Mouse (Mus musculus) c-Kit-positive CD71-positive TER-119-positive erythroid progenitor cells, embryonic 14.5 days (primary cell): Measurements from ENCODE around the gene Sp6.

Source experiments
- DNase-seq: peaks from one replicate; pipeline ENCODE4 v3.0.0-alpha.2; 2013; ENCODE audit warnings: low spot score

Gene Sp6

DNA sequence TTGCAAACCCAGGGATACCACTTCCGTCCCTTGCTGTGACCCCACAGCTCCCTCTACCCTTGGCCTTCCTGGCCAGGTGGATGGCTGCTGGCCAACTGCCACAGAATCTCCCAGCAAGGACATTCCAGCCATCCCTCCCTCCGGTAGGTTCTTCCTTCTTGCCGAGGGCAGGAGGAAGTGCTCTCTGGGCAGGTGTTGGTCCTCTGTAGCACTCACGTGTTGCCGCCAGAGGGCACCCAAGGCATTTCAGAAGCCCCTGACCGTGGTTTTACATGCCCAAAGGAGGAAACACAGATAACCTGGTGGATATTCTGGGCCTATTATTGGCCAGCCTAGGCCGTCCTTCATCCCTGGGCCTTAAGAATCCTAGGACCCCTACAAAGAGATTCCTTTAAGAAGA lies 30.8 kb upstream of the Sp6 start:
- peak; percentile 66 for DNase-seq

DNA sequence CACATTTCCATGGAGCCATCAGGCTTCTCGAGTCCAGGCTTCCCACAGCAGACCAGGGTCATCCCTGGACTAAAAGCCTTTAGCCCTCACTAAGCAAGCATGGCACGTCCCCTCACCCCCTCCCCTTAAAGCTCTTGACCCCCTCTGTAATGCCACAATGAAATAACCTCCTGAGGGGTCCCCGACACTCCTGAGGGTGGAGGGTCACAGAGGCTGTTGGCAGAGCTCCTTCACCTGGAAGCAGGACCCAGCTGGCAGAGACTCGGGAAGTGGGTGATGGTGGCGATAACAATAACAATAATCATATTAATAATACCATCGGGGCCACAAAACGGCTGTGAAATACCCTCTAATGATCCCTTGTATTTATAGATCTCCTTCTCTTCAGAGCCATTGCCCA lies 30.3 kb upstream of the Sp6 start, which contains the start of gene Sp2:
TSS of gene Sp2 (minus strand) at position 101 of the 400 bp plus-strand sequence.
- DNase-seq, result no peak

DNA sequence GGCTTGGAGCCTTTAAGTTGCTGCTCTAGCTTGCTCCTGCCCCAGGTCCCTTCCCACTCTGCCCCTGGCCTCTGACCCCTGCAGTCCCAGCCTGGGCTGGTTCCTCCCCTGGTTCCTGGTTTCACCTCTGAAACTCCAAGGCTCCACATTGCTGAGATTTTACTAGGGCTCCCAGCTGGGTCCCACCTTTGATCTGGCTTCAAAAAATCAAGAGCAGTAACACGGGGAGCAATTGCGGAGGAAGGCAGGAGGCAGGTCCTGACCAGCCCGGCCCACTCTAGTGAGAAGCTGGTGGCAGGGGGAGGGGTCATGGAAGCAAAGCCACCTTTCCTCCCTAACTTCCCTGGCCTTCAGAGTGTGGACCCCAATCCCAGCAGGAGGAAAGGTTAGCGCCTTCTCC lies 28.3 kb upstream of the Sp6 start:
- DNase-seq, result no peak

DNA sequence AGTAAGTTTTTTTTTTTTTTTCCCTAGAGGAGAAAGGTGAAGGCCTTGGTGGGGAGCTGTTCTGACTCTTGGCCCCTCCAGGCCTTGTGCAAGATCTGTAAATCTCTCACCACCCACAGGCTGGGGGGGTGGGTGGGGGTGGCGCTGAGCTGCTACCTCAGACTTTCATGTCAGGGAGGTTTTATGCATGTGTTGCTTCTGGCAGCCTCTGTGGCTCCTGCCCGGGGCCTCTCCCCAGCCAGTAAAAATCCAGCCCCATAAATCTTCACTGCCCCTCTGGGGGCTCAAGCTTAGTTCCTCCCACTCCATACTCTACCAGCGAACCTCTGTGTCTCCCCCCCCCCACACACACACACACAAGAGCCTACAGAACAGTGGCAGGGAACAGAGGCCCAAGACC lies 26.7 kb upstream of the Sp6 start:
- no peak for DNase-seq

DNA sequence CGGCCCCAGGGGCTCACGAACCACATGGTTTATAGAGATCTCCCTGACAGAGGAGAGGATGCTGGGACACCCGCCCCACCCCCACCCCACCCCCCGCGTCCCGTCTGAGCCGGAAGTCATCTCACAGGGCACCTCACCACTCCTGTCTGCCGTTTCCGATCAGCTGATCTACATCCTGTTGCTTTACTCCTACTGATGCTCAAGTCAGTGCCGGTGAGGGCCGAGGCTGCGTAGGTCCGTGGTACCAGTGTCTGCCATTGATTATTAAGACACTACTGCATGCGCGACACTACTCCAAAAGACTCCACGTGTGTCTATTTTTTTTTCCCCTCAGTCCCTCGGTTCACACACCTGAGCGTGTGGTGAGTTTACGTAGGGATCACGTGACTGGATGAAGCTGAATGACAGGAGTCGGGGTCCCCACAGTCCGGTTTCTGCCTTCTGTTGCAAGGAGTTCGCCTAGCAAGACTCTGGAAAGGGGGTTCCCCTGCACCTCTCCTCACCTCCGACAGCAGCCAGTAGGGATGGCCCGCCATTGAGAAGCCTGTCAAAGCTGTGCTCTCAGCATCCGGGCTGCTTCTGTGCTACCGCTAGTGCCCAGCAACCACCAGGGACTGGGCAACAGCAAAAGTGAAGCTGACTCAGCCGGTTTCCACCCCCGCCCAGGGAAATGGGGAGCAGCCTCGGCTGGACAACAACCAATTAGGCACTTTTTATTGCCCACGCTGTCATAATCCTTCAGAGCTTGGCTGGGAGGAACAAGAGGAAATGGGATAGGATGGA lies 25.1 kb upstream of the Sp6 start:
- DNase-seq, result no peak

DNA sequence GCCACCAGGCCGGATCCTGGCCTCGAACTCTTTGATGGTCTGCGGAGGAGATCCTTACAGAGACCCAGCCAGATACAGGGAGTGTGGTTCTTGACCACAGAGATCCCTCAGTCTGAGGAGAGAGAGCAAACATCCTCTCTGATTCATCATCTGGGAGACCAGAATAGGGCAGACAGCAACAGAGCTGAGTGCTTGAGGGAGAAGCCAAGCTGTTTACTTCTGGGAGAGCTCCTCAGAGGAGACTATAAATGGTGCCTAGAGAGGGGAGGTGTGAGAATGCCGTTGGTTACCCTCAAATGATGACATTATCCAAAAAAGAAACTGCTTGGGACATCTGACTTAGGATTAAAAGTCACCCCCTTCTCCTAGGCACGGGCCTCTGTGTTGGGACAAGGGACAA lies 21.7 kb upstream of the Sp6 start:
- DNase-seq, result no peak

DNA sequence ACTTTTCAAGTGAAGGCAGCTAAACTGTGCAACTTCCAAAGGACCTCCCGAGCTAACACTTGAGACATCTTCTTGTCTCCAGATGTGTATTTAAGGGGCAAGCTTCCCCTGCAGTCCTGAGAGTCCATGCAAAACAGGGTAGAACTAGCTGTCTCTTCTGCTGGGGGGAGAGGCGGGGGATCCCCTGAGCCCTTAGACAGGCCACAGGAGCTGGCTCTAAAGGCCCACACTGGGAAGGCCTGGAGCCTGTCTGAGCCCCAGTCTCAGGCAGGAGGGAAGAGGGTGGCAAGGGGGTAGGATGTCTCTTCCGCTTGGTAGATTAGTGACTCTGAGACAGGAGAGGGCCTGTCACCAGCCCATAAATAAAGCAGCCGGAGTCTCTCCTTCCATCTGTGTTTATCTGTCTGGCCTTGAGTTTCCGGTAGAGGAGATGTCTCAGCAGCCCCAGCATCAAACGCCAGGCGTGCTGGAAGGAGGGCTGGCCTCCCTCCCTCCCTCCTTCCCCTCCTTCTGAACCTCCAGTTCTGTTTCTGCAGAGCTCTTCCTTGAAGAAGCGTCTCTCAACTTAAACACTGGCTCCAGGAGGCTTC lies 20.4 kb upstream of the Sp6 start:
- DNase-seq, result no peak

DNA sequence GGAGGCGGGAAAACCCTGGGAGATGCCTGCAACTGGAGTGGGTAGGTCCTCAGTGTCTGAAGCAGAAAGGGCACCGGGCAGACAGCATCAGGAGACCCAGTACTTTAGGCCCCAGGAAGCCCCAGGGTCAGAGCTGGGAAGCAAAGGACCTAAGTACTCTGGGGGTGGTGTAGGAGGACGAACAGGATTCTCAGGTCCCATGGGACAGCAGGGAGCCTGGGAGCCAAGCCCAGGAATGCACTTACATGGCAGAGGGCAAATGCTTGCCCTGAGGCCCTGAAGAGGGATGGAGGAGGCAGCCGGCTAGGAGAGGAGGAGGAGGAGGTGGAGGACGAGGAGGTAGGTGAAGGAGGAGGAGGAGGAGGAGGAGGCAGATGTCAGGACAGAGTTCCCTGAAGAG lies 18.2 kb upstream of the Sp6 start:
- DNase-seq, result no peak

DNA sequence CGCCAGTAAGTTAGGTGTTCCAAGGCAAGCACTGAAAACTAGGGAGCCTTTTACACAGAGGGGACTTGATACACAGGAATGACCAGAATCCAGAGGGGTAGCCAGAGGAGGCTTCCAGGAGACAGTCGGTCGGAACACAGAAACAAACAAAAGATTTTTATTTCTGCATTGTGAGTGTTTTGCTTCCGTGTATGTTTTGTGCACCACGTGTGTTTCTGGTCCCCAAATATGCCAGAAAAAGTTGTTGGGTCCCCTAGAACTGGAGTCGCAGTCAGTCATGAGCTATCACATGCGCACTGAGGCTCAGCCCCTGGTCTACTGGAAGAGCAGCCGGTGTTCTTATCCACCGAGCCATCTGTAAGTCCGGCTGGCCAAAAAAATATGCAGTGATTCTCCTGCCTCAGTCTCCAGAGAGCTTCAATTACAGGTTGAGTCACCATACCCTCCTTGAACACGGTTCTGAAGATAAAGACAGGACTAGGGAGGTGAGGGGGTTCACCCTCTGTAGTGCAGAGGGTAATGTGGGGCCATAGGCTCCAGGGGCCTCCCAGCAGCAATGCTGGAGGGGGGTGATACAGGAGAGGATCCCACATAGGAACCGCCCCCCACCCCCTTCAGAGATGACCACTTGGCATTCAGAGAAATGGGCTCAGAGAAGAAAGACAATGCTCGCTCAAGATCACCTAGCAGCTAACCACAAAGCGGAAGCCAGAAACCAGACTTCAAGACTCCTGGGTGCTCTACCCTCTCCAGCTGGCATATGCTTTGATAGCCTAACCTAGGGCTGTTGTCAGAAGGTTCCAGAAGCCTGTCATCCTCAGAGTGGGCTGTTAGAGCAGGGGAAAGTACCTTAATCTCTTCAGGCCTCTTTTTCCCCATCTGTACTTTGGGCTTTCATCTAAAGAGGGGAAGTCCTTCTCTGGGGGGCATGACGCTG lies 17.1 kb upstream of the Sp6 start:
- no peak for DNase-seq

DNA sequence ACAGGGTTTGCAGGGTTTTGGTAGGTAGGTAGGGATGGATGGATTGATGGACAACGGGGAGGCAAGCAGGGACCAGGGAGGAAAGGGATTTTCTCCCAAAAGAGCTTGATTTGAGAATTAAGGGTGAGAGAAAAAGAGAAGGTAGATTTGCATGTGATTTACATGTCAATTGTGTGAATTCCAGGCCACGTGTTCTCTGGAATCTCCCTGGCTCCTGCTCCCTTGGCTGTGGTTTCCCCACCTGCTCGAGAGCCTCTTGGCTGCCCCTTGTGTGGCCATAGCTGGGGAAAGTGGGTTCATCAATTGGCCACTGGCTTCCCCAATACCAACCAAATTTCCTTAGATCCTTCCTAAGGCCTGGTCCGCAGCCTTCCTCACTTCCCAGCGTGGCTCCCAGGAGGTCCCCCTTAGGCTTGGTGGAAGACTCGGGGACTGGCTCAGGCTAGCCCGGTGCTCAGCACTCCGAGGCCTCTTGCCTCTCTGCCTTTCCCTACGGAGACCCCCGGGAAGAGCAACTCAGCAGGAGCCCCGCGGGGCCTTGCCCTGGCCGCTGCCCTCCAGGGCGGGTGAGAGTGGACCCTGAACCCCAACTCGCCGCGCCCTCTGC lies 16.3 kb upstream of the Sp6 start:
- DNase-seq, result no peak

DNA sequence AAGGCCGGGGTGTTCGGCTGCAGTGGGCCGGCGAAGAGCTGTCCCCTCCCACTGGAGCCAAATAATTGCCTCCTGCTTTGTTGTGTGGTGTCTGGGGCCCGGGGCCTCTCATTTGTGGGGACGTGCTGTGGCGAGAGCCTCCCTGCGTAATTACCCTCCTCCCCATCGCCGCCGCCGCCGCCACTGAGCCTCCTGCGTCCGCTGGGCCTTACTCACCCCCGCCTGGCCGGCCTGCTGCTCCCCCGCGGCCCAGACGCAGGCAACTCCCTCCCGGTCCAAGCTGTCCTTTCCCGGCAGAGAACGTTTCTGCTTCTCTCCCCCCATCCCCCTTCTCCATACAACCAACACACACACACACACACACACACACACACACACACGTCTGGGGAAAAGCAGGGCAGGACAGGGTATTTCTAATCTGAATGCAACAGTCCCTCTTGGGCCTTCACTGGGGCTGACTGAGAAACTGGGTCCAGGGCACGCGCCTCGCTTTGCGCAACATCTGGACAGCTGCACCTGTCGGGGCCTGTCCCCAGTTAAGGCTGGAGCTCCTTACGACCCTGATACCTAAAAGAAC lies 15.7 kb upstream of the Sp6 start:
- DNase-seq, result no peak

DNA sequence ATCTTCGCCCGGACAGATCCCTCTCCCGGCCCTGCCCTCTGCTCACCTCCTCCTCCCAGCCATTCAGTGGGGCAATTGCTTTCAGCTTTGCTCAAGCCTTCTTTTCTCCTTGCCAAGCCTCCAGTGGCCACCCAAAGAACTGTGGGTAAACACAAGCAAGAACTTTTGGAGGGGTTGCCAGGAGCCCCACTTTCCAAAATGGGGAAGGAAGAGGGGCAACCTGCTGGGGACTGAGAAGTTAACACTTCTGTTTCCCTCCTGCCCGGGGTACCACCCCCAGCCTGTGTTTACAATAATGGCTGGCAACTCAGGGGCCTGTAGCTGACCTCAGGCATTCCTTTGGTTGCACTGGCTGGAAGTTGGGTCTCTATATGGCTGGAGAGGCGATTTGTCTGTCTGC lies 10.0 kb upstream of the Sp6 start:
- DNase-seq, result no peak

DNA sequence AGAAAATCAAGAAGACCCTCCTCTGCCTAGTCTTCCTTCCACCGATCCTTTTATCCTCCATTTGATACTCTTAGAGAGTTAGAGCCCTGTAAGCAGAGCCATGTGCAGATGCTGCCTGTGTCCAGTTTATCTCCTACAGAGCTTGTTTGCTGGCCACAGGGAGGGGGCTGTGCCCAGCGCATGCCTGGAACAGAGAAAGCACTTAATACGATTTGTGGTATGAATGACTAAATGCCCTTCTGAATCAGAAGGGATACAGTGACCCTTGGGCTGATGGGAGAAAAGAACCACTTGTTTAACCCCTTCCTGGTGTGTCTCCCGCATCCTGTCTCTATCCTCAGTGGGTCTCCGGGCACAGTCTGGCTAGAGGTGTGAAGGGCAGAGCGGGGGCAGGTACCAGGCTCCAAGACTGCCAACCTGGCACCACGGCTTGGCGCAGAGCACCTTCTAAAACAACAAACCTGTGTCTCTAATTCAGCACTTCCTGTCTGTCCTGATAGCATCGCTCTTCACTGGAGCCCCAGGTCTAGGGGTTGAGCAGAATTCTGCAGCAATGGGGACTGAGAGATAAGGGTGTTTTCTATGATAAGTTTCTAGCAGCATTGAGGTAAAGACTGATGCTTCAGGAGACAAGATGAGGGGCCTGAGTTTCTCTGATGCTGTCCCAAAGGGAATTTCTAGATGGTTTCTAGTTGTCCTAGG lies 6.0 kb upstream of the Sp6 start:
- no peak for DNase-seq

DNA sequence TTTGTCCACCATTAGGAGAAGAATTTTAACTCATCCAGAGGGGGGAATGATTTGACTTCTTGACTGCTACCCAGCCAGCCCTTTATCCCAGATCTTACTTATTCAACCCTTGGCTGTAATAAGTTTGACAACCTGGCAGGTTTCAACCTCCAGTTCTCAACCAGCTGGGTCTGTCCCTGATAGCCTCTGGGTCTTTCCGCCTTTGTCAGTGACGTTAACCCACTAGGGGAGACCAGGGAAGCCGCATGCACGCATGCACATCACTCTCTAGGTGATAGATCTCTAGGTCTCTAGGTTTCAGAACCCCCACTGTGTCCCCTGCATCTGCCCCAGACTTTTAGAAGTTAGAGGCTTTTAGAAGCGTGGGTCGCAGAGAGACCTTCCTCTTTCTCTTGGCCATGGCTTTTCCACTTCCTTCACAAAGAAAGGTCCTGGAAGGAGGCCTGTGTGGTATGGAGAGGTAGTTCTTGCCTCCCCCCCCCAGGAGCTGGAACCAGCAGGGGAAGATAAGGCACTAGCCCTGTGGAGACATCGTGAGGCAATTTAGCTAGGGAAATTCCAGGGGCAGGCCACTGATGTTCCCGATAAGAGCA lies 3.9 kb upstream of the Sp6 start:
- DNase-seq, result no peak

DNA sequence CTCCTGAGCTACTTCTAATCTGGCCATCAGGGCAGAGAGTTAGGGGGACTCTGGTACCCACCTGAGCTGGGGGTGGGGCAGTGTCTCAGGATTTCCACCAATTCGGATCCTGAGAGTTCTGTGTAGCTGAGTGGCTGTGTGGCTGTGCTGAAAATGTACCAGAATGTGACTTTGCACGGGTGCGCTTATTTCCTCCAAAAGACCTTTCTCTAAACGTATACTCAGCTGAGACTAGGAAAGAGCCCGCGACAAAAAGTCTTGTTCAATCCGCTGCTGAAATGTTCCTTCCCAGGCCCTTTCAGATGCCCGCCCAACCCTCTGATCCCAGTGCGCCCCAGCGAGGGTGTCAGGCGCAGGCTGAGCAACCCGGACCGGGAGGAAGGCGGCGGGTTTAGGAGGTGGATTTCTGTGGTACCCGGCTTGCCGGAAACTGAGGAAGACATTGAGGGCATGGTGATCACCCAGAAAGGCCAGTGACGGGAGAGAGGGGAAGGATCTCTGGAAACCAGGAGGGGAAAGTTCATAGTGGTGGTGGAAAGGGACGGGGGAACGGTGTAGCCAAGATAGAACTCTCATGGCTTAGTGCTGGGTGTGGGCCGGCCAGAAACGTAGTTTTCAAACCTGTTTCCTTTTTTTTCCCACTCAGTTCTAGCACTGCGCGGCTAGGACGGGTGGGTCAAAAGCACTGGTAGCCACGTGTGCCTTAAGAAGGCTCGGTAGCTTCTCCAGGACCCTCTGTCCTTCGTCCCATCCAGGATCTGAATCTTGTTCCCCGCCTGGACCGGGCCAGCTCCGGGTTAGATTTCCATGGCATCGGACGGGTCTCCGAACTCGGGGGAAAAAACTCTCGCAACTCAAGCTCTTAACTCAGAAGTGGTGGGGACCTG lies 4.7 kb downstream of the Sp6 start:
- no peak for DNase-seq

DNA sequence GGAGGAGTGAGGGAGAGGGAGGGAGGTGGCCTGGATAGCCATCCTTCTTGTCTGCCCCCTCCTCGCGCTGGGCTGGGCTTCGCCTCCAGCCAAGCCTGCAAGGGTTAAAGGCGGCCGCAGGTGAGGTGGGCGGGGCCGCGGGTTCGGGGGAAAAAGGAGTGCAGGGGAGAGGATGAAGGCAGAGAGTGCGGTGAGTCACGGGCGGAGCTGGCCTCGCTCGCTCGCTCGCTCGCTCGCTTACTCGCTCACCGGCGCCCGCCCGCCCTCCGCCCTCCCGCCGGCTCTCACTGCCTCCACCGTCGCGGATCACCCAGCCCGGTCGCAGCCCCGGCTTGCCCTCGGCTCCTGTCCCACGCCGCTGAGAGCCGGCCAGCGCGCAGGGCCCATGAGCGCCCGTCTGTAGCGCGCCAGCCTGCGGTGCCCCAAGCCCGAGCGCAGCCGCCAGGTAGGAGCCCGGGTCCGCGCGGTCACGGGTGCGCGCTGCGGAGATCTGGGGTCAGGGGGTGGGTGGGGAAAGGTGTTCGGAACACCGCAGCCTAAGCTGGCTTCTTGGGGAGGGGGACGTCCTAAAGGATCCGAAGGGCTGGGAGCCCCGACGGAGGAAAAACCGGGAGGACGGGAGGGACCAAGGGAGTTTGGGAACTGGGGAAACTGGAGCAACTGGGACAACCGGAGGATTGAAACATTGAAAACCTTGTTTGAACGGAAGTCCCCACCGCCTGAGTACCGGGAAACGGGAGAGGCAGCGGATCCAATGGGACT lies 5.6 kb downstream of the Sp6 start:
- no peak for DNase-seq

DNA sequence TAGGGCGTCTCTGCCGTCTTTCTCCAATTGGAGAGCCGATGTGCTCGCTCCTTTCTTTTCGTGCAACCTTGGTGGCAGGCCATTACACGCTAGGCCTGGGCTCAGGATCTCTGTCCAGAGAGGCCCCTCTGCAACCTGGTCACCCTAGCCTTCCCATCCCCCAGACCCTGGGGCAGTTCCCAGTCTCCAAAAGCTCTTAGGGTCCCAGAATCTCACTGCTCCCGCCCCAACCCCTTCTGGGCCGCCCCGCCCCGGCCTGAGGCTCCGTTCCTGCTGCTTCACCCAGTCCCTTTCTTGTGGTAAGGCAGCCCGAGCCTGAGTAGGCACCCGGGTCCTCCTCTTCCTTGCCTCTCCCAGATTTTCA lies 6.1 kb downstream of the Sp6 start:
- DNase-seq, result no peak

DNA sequence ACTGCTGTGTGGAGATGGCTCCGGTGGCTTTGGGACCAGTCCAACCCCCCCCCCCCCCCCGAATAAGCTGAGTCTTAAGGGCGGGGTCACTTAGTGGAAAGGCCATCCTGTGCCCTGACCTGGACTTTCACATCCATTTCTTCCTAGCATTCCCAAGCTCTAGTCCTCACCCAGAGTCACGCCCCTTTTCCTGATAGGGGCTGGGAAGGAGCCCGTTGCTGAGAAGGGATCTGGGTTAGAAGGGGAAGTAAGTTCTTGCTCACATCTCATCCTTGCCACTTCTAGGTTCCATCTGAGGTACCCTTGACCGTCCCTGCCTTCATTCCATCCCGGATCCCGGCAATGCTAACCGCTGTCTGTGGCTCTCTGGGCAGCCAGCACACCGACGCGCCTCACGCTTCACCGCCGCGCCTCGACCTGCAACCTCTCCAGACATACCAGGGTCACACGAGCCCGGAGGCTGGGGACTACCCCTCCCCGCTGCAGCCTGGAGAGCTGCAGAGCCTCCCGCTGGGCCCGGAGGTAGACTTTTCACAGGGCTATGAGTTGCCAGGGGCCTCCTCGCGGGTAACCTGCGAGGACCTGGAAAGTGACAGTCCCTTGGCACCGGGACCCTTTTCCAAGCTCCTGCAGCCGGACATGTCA lies 8.0 kb downstream of the Sp6 start:
- DNase-seq, result no peak
